Mouse (Mus musculus) T-helper 2 cell (primary cell): ENCODE results near the gene Camkmt.

Experiments
- in situ Hi-C: fragments of 300-600 bp; cut with MboI, MseI; formaldehyde crosslinking; loops from one replicate; pipeline ENCODE4 v1.15.1; 2025; ENCODE audit warnings: high pct_unique_total_duplicates

Gene Camkmt

GRCm38 (mm10) chr17:85491491-85491890 is 401.1 kb downstream of the Camkmt start:
- in situ Hi-C loops: no loop called here

GRCm38 (mm10) chr17:85493521-85493920 is 403.2 kb downstream of the Camkmt start:
- in situ Hi-C loops: no loop called here

- in situ Hi-C loops: no loop called here
Observed at GRCm38 (mm10) chr17:85495012-85495754, 404.8 kb downstream of the Camkmt start.

- in situ Hi-C loops: no loop called here
Observed at GRCm38 (mm10) chr17:85495871-85496270, 405.5 kb downstream of the Camkmt start.

GRCm38 (mm10) chr17:85504888-85505287 is 414.5 kb downstream of the Camkmt start:
- in situ Hi-C loops: no loop called here

- in situ Hi-C loops: no loop called here
Observed at GRCm38 (mm10) chr17:85506206-85507088, 416.1 kb downstream of the Camkmt start.

- in situ Hi-C loops: no loop called here
Observed at GRCm38 (mm10) chr17:85507089-85507460, 416.7 kb downstream of the Camkmt start.
